Mouse (Mus musculus) testis, adult 2 months (tissue): Measurements from ENCODE around the gene 1700067P10Rik.

Experiments used
- CTCF ChIP-seq: fragments of 200-500 bp; IDR thresholded peaks from 2 replicates; pipeline ENCODE4 v1.5.1; 2012; ENCODE audit warnings: low read depth, mild to moderate bottlenecking, inconsistent platforms, low read length, moderate library complexity; ENCODE audit not compliant: control insufficient read depth, insufficient read depth, insufficient replicate concordance
- POLR2A ChIP-seq: fragments of 200-500 bp; IDR thresholded peaks from 2 replicates; pipeline ENCODE4 v1.6.1; 2012; ENCODE audit warnings: low read depth, mild to moderate bottlenecking, inconsistent platforms, low read length, moderate library complexity; ENCODE audit not compliant: control insufficient read depth

GRCm38 (mm10) chr17:48132810-48133209 lies 43.7 kb downstream of the 1700067P10Rik start:
- TF ChIP-seq POLR2A (no peak), CTCF (no peak)
